Mouse (Mus musculus) cerebellum, postnatal 14 days (tissue): ENCODE measurements around the gene Smad6.
A peak's percentile ranks its signal among the peaks of the same experiment; 100 is the strongest.

ENCODE experiments used
- DNase-seq, 2 experiments: peaks; one replicate each; pipeline ENCODE4 v3.0.0; 2021; ENCODE audit warnings: mixed read lengths in 2 of 2

The Smad6 gene

GRCm38 (mm10) chr9:63982937-63983632 lies 38.8 kb downstream of the Smad6 start:
- no peak for DNase-seq

- DNase-seq: peak; percentile 43 to 46
Measured at GRCm38 (mm10) chr9:63981912-63982311, 39.9 kb downstream of the Smad6 start.

GRCm38 (mm10) chr9:63981371-63981770 lies 40.5 kb downstream of the Smad6 start:
- no peak for DNase-seq

GRCm38 (mm10) chr9:63980179-63981086 lies 41.4 kb downstream of the Smad6 start:
- no peak for DNase-seq

GRCm38 (mm10) chr9:63979275-63979674 lies 42.6 kb downstream of the Smad6 start:
- no peak for DNase-seq

- no peak for DNase-seq
Measured at GRCm38 (mm10) chr9:63978682-63979081, 43.2 kb downstream of the Smad6 start.

- DNase-seq: no peak
Measured at GRCm38 (mm10) chr9:63975996-63976395, 45.9 kb downstream of the Smad6 start.

- no peak for DNase-seq
Measured at GRCm38 (mm10) chr9:63974258-63975023, 47.4 kb downstream of the Smad6 start.

GRCm38 (mm10) chr9:63973662-63974190 lies 48.1 kb downstream of the Smad6 start:
- DNase-seq: no peak

GRCm38 (mm10) chr9:63972576-63973290 lies 49.1 kb downstream of the Smad6 start:
- no peak for DNase-seq

GRCm38 (mm10) chr9:63971557-63971956 lies 50.3 kb downstream of the Smad6 start:
- no peak for DNase-seq

- DNase-seq: no peak
Measured at GRCm38 (mm10) chr9:63970836-63971235, 51.0 kb downstream of the Smad6 start.

GRCm38 (mm10) chr9:63970388-63970787 lies 51.5 kb downstream of the Smad6 start:
- DNase-seq: no peak

GRCm38 (mm10) chr9:63969467-63969866 lies 52.4 kb downstream of the Smad6 start:
- DNase-seq: no peak

- peak; percentile 95 to 97 for DNase-seq
Measured at GRCm38 (mm10) chr9:63968592-63968991, 53.3 kb downstream of the Smad6 start.

- peak; percentile 33 to 44 for DNase-seq
Measured at GRCm38 (mm10) chr9:63967408-63968172, 54.3 kb downstream of the Smad6 start.

GRCm38 (mm10) chr9:63965579-63965981 lies 56.3 kb downstream of the Smad6 start:
- DNase-seq: no peak

- DNase-seq: no peak
Measured at GRCm38 (mm10) chr9:63961881-63962280, 60.0 kb downstream of the Smad6 start.

- DNase-seq: peak; percentile 28 to 50
Measured at GRCm38 (mm10) chr9:63960829-63961185, 61.1 kb downstream of the Smad6 start.

GRCm38 (mm10) chr9:63959933-63960828 lies 61.7 kb downstream of the Smad6 start:
- DNase-seq: no peak
